Mouse (Mus musculus): ENCODE data around the gene Usp34.
"Not testable (repeated sequence)": the region's sequence is repeated elsewhere in the genome, so short reads cannot be mapped to it uniquely, and the experiment has no call there.

Gene Usp34

GRCm38 (mm10) chr11:23332136-23332535, 25.4 kb downstream of the Usp34 start:
- in situ Hi-C loops (cut with MboI; ENCODE audit: unreplicated experiment in 2 of 2) = no loop called here

- in situ Hi-C loops (cut with MboI; ENCODE audit: unreplicated experiment in 2 of 2) = no loop called here
These were observed 28.5 kb downstream of the Usp34 start for GRCm38 (mm10) chr11:23335160-23335559.

- in situ Hi-C loops (cut with MboI; ENCODE audit: unreplicated experiment in 2 of 2) = not testable (repeated sequence)
These were observed 50.5 kb downstream of the Usp34 start for GRCm38 (mm10) chr11:23357226-23357625.

GRCm38 (mm10) chr11:23359687-23360235, 53.1 kb downstream of the Usp34 start:
- in situ Hi-C loops (cut with MboI; ENCODE audit: unreplicated experiment in 2 of 2) = not testable (repeated sequence)

GRCm38 (mm10) chr11:23362305-23362704, 55.6 kb downstream of the Usp34 start:
- in situ Hi-C loops (cut with MboI; ENCODE audit: unreplicated experiment in 2 of 2) = no loop called here

- in situ Hi-C loops (cut with MboI; ENCODE audit: unreplicated experiment in 2 of 2) = no loop called here
These were observed 57.7 kb downstream of the Usp34 start for GRCm38 (mm10) chr11:23364348-23364747.

- in situ Hi-C loops (cut with MboI; ENCODE audit: unreplicated experiment in 2 of 2) = no loop called here
These were observed 65.3 kb downstream of the Usp34 start for GRCm38 (mm10) chr11:23372032-23372431.

- in situ Hi-C loops (cut with MboI; ENCODE audit: unreplicated experiment in 2 of 2) = no loop called here
These were observed 65.8 kb downstream of the Usp34 start for GRCm38 (mm10) chr11:23372490-23372889.

- in situ Hi-C loops (cut with MboI; ENCODE audit: unreplicated experiment in 2 of 2) = loop anchor here in 1 of 2 experiments (25.0 kb wide), 1 partner anchor 1143 kb away; no protein-coding TSS in a partner anchor
These were observed 73.4 kb downstream of the Usp34 start for GRCm38 (mm10) chr11:23380055-23380454.

GRCm38 (mm10) chr11:23380595-23380994, 73.9 kb downstream of the Usp34 start:
- in situ Hi-C loops (cut with MboI; ENCODE audit: unreplicated experiment in 2 of 2) = loop anchor here in 1 of 2 experiments (25.0 kb wide), 1 partner anchor 1143 kb away; no protein-coding TSS in a partner anchor

GRCm38 (mm10) chr11:23382787-23383186, 76.1 kb downstream of the Usp34 start:
- in situ Hi-C loops (cut with MboI; ENCODE audit: unreplicated experiment in 2 of 2) = loop anchor here in 1 of 2 experiments (25.0 kb wide), 1 partner anchor 1145 kb away; no protein-coding TSS in a partner anchor

- in situ Hi-C loops (cut with MboI; ENCODE audit: unreplicated experiment in 2 of 2) = loop anchor here in 1 of 2 experiments (25.0 kb wide), 1 partner anchor 1152 kb away; no protein-coding TSS in a partner anchor
These were observed 83.0 kb downstream of the Usp34 start for GRCm38 (mm10) chr11:23389649-23390048.

- in situ Hi-C loops (cut with MboI; ENCODE audit: unreplicated experiment in 2 of 2) = loop anchor here in 1 of 2 experiments (25.0 kb wide), 1 partner anchor 1155 kb away; no protein-coding TSS in a partner anchor
These were observed 85.9 kb downstream of the Usp34 start for GRCm38 (mm10) chr11:23392567-23392966.

GRCm38 (mm10) chr11:23396608-23397007, 89.9 kb downstream of the Usp34 start:
- in situ Hi-C loops (cut with MboI; ENCODE audit: unreplicated experiment in 2 of 2) = loop anchor here in 1 of 2 experiments (25.0 kb wide), 1 partner anchor 1159 kb away; no protein-coding TSS in a partner anchor

GRCm38 (mm10) chr11:23400978-23401776, 94.5 kb downstream of the Usp34 start:
- in situ Hi-C loops (cut with MboI; ENCODE audit: unreplicated experiment in 2 of 2) = loop anchor here in 1 of 2 experiments (25.0 kb wide), 1 partner anchor 414 kb away; the partner anchor contains the start of genes Cct4, Commd1 and Gm28048

- in situ Hi-C loops (cut with MboI; ENCODE audit: unreplicated experiment in 2 of 2) = no loop called here
These were observed 121.6 kb downstream of the Usp34 start for GRCm38 (mm10) chr11:23428301-23428700.

GRCm38 (mm10) chr11:23430013-23430412, 123.3 kb downstream of the Usp34 start:
- in situ Hi-C loops (cut with MboI; ENCODE audit: unreplicated experiment in 2 of 2) = no loop called here

- in situ Hi-C loops (cut with MboI; ENCODE audit: unreplicated experiment in 2 of 2) = no loop called here
These were observed 129.4 kb downstream of the Usp34 start for GRCm38 (mm10) chr11:23436076-23436475.

GRCm38 (mm10) chr11:23465862-23466261, 159.2 kb downstream of the Usp34 start:
- in situ Hi-C loops (cut with MboI; ENCODE audit: unreplicated experiment in 2 of 2) = not testable (repeated sequence)

- in situ Hi-C loops (cut with MboI; ENCODE audit: unreplicated experiment in 2 of 2) = loop anchor here in 1 of 2 experiments (10.0 to 25.0 kb wide), 3 partner anchors 265 to 495 kb away; partner anchors contain the start of gene Cct4
These were observed 183.3 kb downstream of the Usp34 start for GRCm38 (mm10) chr11:23489955-23490354.
